Mouse (Mus musculus) embryo, embryonic 11 days (tissue): Measurements from ENCODE around the gene Il17c.

Source experiments
- DNase-seq: peaks from one replicate; pipeline ENCODE4 v3.0.0-alpha.2; 2015

Il17c gene

DNA sequence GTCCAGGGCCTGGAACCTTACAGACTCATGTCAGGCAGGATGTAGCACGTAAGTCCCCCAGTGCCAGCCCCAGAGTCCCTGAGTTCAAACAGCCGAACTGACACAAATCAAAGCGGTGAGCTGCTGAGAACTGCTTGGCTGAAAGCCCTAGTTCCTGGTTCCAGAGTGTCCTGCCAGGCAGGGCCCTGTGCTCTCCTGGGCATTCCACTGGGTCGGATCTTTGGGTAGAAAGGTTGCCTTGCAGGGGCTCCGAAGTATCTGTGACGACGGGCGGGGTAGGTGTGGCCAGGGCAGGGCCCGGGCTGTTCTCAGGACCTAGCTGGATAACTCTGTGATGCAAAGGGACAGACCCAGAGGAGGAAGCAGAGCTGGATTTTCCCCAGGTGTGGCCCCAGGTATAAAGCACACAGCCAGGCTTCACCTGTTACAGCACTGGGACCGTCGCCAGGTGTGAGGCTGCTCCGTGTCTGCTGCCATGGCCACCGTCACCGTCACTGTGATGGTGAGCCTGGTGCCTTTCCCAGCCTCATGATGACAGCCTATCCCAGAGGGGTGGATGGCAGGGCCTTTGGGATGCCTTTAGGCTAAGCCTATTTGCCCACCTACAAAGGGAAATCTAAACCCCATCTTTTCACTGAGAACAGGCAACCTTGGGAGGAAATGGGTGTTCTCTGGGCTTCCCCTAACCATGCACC is at the start of gene Il17c:
Il17c (plus strand) TSS at position 645 of the 695 bp plus-strand sequence.
- no peak for DNase-seq

DNA sequence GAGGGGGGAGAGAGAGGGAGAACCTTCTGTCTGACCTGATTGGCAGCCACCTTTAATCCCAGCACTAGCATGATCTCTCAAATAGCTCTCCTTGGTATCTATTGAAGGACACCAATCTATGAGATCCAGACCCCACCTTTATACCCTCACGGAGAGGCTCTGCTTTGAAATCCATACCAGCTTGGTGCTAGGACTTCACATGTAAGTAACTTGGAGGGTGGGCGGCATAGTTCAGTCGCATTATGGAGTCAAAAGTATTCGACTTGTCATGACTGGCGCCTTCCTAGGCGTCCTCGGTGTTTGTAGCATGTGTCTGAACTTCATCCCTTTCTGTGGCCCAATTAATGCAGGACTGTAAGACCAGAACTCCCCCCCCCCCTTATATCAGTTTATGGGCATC is 46.5 kb upstream of the Il17c start:
- no peak for DNase-seq

DNA sequence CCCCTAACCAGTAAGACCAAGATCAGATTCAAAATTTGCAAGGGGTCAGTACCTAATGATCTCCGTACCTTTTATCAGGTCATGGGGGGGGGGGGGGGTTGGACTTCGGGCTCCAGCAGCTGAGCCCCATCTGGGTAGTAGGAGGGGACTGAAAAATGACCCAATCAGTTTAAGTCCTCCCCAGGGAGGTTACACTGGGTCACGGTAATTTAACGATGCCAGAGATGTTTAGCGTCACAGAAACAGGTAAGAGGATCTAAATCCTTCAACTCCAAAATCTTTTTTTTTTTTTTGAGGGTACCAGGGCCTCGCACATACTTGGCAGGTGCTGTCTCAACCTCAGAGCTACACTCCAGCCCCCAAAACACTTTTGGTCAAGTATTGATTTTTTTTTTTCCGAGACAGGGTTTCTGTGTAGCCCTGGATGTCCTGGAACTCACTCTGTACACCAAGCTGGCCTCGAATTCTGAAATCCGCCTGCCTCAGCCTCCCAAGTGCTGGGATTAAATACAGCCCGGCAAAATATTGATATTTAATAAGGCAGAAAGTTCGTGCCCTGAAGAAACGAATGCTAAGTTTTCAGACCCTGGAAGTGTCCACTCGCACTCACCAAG is 46.0 kb upstream of the Il17c start:
- DNase-seq = no peak

DNA sequence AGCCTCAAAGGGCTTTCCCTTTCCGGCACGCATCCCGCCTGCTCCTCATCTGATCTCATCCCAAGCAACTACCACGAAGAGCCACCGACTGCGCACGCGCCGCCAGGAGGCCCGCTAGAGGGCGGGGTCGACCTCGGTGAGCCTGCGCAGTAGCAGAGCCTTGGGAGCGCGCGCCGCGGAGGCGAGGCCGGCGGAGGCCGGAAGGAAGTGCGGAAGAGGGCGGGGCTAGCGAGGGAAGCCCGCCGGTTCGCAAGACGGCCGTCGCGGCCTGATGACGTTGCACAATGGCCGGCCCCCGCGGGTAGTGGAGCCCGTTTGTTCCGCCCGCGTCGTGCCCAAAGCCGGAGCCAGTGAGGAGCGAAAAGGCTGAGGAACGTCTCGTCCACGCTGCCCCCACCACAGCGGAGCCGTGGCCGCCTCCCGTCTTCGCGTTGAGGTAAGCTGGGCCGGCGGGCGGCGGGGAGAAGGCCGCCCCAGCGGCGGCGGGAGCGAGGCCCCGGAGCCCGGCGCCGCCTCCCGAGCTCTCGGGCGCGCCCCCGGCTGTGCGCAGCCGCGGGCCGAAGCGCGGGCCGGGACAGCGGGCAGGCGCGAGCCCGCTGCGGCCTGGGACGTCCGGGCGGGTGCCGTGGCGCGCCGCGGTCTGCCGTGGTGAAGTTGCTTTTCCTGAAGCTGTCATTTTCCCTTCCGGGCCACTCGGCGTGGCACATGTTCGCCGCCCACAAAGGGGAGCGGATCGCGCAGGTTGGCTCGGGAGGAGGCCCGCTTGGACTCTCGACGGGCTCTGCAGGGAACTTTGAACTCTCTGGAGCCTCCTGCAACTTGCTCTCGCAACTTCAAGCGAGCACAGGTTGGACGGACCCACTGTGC is 45.2 kb upstream of the Il17c start, which contains the start of gene Zc3h18:
Zc3h18 (plus strand) TSS at position 245 of the 867 bp plus-strand sequence.
- DNase-seq = peak; percentile 100

DNA sequence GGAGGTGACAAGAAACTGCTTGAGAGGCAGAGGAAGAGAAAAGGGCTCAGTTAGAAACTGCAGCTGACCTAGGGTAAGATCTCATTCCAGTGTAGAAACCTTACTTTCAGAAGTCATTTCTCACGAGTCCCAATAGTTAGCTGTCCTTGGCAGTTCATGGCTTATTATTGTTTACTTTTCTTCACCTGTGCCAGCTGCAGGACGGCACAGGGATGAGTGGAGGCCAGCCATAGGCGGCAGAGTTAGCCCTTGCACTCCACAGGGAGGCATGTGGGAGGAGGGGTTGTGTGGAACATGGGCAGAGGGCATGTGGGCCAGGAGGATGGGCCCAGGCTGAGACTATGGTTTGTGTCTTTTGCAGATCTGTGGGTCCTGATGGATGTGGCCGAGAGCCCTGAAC is 38.8 kb upstream of the Il17c start:
- DNase-seq = no peak

DNA sequence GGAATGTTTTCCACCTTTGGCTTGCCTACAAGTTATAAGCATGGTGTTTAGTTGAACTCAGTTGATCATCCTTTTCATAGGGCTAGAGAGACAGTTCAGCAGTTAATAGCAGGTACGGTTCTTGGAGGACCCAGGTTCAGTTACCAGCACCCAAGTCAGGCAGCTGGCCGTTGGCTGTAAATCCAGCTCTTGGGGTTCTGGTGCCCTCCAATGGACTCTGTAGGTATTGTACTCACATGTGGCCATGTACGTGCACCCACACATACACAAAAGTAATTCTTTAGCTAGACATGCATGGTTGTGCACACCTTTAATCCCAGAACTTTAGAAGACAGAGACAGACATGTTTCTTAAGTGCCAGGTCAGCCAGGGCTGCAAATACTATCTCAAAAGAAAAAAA is 32.5 kb upstream of the Il17c start:
- DNase-seq = no peak

DNA sequence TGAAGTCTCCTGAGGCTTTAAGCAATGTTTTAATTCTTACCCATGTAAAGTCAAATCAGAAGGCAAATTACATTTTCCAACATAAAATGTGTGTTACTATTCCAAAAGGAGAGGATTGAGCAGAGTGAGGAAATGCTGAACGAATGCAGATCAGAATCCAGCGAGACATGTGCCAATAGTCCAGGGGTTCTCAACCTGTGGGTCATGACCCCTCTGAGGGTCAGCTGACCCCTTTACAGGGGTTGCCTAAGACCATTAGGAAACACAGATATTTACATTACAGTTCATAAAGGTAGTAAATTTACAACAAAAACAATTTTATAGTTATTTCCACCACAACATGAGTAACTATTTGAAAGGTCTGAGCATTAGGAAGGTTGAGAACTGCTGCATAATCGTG is 31.1 kb upstream of the Il17c start:
- no peak for DNase-seq

DNA sequence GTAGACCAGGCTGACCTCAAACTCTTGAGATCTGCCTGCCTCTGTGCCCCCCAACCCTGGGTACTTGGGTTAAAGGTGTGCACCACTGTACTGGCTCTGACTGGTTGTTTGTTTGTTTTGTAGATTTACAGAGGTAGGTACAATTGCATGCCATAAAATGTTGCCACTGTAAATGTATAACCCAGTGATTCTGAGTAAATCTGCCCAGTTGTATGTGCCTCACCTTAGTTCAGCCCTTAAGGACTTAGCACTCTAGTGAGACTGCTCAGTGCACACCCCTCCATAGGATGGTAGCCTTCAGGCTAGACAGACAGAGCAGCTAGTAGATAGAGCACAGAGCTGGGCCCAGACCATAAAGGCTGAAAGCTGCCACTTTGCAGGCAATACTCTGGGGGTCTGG is 28.1 kb upstream of the Il17c start:
- DNase-seq = no peak

DNA sequence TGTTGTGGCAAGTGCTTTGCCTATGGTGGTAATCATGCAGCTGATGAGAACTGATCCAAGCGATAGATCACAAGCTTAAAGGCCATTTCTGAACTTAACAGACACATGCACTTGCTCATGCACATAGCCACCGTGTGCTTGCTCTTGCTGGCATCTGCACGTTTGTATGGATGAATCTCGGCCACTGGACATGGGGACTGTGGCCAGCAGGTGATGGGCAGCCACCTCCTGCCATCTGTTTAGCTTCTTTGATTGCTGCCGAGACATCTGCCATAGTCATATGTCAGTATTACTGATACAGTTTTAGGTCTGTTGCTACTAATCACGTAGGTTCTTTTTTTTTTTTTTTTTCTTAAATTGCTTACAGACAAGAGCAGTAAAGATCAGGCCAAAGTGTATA is 26.5 kb upstream of the Il17c start:
- DNase-seq = no peak

DNA sequence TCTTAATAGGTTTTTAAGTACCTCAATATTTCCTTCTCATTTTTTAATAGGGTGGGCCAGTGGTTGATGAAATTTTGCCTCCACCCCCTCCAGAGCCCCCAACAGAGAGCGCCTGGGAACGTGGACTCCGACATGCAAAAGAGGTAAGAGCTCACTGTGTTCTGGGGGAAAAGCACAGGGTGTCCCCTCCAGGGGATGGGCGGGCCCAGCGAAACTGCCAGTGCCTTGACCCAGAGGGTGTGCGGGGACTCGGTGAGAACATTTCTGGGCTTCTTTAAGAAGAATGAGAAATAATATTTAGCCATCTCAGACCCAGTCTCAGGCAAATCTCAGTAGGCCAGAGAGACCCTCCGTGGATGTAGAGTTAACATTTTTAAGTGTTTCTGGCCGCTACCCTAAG is 23.6 kb upstream of the Il17c start:
- no peak for DNase-seq

DNA sequence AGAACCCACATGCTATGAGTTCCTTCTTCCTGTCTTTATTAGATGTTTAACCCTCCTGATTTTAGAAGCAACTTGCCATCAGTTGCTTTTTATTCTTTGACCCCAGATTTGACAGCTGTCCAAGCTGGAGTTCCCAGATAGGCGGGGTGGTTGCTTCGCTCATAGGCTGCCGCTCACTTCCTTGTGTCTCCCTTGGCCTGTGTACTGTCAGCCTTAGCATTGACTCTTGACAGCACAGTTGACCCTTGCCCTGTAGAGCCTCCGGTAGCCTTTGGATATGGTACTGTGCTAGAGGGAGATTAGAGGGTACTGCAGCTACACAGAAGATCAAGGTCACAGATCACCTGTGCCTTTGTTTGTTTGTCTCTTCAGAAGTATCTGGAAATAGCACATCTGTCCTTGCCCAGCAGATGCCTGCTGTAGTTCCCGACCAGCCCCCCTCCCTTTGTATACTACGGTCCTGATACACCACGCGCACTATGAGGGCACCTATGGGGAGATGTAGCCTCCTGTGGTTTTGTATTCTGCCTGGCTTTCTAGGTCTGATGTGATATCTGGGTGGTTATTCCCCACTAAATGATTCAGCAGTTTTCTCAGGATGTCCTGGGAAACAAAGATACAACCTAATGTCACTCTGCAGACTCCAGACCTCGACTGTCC is 16.5 kb upstream of the Il17c start:
- no peak for DNase-seq

DNA sequence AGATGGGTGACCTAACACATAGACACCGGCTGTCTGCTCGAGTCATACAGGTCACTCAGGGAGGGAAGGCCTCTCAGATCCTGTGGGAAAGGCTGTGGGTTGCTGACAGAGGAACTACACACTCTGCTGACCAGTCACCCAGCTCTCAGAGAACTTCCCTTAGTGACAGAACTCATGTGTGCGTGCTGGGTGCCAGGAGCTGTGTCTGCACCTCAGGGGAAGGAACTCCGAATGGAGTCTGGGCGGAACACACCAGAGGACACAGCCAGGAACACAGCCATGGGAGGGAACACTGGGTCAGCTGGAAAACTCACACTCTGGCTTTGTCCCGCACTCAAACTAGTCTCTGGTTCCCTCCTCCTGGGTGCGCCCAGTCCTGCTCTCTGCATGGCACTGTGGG is 14.1 kb upstream of the Il17c start:
- DNase-seq = no peak

DNA sequence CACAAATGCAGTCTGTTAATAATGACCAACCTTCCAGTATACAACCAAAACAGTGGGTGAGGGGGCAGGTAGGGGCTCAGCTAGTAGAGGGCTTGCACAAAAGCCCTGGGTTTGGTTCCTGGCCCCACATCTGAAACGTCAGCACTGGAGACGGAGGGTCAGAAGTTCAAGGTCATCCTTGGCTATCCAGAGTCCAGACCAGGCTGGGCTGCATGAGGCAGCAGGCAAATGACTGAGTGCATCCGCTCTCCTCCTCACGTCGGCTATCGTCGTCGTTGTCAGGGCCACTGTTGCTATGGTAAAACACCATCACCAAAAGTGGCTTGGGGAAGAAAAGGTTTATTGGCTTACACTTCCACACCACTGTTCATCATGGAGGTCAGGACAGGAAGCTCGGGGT is 7.5 kb upstream of the Il17c start:
- DNase-seq = no peak

DNA sequence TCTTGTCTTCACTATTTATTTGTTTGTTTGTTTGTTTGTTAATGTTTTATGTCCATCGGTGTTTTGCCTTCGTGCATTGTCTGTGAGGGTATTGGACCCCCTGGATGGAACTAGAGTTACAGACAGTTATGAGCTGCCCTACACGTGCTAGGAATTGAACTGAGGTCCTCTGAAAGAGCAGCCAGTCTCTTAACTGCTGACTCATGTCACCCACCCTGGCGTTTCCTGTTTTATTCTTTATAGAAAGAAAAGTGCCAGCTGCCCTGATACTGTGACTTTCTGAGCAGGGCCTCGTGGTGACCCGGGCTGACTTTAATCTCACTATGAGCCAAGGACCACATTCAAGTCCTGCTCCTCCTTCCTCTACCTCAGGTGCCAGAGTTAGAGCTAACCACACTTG is 6.3 kb upstream of the Il17c start:
- no peak for DNase-seq

DNA sequence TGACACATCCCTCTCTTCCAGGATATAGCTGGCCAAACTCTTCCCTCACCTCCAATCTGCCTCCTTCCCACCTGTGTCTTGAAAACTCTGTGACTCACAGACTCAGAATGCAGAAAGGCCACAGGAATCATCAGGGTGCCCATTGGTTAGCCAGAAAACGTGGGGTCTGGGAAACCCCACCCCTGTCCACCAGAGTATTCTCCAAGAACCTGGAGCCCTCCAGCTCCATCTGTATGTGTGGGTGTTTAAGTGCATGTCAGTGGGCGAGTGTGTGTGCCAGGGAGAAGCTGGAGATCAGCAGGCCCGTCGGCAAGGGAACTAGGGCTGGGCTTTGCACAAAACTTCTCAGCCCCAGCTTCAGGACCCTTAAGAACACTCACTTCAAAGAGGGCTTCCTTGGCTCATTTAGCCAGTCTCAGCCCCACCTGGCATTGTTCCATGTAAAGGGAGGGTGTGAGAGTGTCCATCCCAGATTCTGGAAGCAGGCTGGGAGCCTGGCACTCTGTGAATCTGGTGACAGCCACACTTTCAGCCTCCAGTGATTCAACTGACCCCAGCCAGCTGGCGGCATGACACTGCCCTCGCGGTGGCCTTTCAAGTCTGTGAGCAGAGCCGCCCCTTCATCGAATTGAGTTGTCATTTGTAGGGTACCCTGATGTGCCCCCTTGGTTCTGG is 1.8 kb upstream of the Il17c start:
- no peak for DNase-seq

DNA sequence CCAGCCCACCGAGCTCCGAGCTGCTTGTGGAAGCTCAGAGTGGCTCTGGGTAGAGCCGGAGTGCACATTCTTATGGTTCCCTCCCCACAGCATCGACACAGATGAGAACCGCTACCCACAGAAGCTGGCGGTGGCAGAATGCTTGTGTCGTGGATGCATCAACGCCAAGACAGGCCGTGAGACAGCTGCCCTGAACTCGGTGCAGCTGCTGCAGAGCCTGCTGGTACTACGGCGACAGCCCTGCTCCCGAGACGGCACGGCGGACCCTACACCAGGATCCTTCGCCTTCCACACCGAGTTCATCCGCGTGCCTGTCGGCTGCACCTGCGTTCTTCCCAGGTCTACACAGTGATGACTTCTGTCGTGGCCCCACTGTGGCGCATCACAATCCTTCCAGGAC is 1.4 kb downstream of the Il17c start:
- DNase-seq = no peak

DNA sequence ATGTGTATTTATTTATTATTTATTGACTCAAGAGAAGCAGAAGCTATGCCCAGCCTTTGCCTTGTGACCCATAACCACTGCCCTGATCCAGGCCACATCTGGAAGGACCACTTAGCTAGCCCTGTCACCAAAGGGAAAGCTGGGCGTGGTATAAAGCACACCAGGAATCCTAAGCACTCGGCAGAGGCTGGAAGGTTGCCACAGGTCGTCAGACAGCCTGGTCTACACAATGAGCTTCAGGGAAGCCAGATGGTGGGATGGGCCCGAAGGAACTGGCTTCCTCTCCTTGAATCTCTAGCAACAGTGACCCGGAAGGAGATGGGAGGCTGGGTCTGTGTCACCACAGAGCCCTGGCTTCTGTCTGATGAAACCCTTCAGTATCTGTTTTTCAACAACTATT is 1.8 kb downstream of the Il17c start:
- DNase-seq = no peak

DNA sequence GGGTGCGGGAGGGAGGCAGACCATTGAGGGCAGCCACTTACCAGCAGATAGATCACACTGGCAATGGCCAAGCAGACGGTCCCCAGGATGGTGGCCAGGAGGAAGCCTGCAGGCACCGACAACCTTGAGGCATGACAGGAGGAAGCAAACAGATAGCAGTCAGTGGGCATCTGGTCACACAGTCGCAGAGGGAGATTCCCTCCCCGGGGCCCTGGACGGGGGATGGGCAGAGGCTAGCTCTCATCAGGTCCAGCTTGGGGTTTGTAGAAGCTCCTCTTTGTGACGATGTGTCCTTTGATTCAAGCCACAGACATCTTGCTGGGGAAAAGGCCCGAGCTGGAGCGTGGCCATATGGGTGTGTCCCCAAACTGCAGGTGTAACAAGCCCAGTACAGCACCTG is 4.3 kb downstream of the Il17c start:
- DNase-seq = no peak

DNA sequence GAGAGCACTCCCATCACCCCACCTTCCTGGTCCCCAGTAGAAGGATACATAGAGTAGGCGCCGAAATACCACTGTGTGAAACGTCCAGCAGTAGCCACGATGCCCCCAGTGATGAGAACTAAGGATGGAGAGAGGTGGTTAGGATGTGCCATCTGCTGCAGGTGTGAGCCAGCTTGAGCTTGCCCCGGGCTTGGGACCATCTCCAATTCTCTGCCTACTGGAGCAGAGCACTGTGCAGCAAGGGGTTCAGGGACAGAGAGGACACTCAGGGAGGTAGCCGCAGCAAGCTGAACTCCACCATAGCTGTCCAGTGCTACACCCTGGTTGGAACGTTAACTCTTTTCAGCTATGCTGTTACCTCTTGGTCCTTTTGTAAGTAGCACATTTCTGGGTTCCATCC is 5.8 kb downstream of the Il17c start:
- DNase-seq = no peak

DNA sequence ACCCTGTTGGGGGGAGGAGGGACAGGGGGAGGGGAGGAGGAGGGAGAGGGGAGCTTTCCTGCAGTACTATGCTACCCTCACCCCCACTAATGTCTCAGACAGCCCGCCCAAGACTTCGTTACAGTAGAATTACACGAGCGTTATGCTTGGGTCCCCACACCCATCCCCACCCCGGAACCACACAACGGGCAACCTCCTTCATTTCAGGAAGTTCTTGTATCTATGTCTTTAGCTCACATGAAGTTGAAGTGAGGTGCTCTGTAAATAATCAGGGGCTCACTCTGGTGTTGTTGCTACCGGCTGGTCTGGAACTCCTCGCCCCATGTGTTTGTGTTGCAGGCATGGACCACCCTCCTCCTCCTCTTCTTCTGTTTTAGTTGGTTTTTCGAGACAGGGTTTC is 6.3 kb downstream of the Il17c start:
- no peak for DNase-seq

DNA sequence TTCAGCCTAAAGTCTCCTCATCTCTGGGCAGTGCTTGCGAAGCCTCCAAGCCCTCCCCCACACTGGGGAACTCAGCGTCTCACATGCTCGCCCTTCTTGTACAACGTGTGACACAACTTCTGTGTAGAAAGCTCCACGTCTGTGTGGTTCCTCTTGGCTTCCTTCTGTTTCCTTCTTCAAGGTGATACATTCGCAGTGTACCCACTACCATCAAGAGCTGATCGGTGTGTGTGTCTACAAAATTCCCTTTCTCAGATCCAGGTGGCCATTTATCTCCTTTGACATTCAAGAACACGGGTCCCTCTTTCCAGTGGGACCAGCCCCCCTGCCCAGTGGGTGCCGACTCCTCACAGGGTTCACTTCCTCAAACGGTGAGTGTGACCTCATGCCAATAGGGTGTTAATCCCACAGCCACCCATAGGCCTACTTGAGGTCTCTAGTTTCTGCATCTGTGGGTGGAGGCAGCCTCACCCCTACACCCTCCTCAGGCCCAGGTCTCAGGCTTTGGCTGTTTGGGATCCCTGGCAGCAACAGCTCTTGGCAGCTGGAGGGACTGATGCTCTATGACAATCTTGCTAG is 8.3 kb downstream of the Il17c start:
- no peak for DNase-seq

DNA sequence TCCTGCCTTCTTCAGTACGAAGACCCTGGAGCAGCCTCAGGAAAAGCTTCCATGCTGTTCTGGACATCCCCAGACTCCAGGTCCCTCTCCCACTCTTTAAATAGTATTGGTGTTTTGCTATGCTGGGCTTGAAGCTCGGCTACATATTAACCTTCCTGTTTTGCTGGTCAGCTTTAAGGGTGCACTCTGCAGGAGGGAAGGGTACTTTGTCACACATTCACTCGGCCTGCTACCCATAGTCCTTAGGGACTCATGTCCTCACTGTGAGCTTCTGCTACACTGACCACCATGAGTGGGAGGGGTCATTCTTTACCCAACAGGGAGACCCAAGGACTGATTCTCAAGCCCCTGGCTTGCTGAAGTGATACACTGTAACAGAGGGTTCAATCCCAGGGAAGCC is 8.8 kb downstream of the Il17c start:
- DNase-seq = no peak
